Mouse (Mus musculus): ENCODE measurements at regions not wholly inside any gene's neighbourhood (a gene's known extent, or its start where the extent isn't known, plus 50 kb on each side); places are given as distances from the start of the nearest gene placed in this dataset.

DNA sequence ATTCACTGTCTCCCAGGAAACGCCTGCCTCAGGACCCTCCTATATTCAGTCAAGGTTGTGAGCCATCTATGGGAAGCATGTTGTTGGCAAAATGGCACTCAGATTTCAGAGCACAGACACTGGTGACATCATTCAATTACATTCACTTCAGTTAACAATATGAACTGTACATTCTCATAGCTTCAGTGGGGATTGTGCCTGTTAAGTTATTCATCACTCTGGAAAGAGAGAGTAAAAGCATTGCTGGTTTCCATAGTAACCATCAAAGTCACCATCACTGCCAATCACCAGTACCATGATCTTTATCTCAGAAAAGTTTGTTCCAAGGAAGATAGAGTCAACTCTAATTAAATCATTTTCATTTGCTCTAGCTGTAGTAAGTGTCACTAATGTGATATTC lies 350.2 kb upstream of the Rack1 start:
- TF ChIP-seq EP300 (optimal IDR thresholded peaks at IDR 0.05) (no peak), CTCF (IDR thresholded peaks at IDR 0.05; ENCODE audit: low read depth) (no peak)
- no peak for DNase-seq (ENCODE audit: low spot score)
- Histone ChIP-seq H3K4me3 (ENCODE audit: low read depth, low read length) (no peak overlapping the region), H3K36me3 (ENCODE audit: control insufficient read depth, insufficient read depth, low read length) (no peaks in the 10 kb centered on the region), H3K9ac (ENCODE audit: low read length) (no peak overlapping the region), H3K27ac (replicated peaks) (no peak overlapping the region), H3K4me1 (replicated peaks; ENCODE audit: control insufficient read depth, insufficient read depth) (no peaks in the 10 kb centered on the region), H3K9me3 (ENCODE audit: control insufficient read depth, low read length) (no peaks in the 10 kb centered on the region), H3K4me2 (replicated peaks; ENCODE audit: low read depth) (no peak overlapping the region), H3K27me3 (ENCODE audit: control insufficient read depth, insufficient read depth, low read length) (no peaks in the 10 kb centered on the region)
- 96% methylated on average over 1 of the region's 1 CpGs for WGBS
- ATAC-seq (ENCODE audit: low FRiP score, low TSS enrichment) = no peak

- H3K4me1 ChIP-seq (replicated peaks; ENCODE audit: control insufficient read depth, insufficient read depth) = no peaks in the 10 kb centered on the region
- no peak for ATAC-seq (ENCODE audit: low FRiP score, low TSS enrichment)
- WGBS = 38% methylated on average over 5 of the region's 5 CpGs
Measured at GRCm38 (mm10) chr11:48442534-48443254, 357.4 kb upstream of the Rack1 start.

GRCm38 (mm10) chr11:48436712-48437111 lies 363.4 kb upstream of the Rack1 start:
- Histone ChIP-seq H3K4me3 (ENCODE audit: low read depth, low read length) (no peak overlapping the region), H3K27ac (replicated peaks) (no peak overlapping the region), H3K36me3 (ENCODE audit: control insufficient read depth, insufficient read depth, low read length) (no peaks in the 10 kb centered on the region), H3K4me1 (replicated peaks; ENCODE audit: control insufficient read depth, insufficient read depth) (no peaks in the 10 kb centered on the region), H3K9me3 (ENCODE audit: control insufficient read depth, low read length) (no peaks in the 10 kb centered on the region), H3K27me3 (ENCODE audit: control insufficient read depth, insufficient read depth, low read length) (no peaks in the 10 kb centered on the region), H3K9ac (ENCODE audit: low read length) (no peak overlapping the region), H3K4me2 (replicated peaks; ENCODE audit: low read depth) (no peak overlapping the region)
- TF ChIP-seq CTCF (IDR thresholded peaks at IDR 0.05; ENCODE audit: low read depth) = no peak
- TF ChIP-seq EP300 (optimal IDR thresholded peaks at IDR 0.05) = no peak
- DNase-seq (ENCODE audit: low spot score) = no peak
- ATAC-seq (ENCODE audit: low FRiP score, low TSS enrichment) = no peak
- WGBS = 87% methylated on average over 3 of the region's 3 CpGs

More at GRCm38 (mm10) chr11:48442534-48443254, 357.4 kb upstream of the Rack1 start:
- H3K4me2 ChIP-seq (replicated peaks; ENCODE audit: low read depth) = no peak overlapping the region
- TF ChIP-seq EP300 (optimal IDR thresholded peaks at IDR 0.05) = no peak
- no peak for TF ChIP-seq CTCF (IDR thresholded peaks at IDR 0.05; ENCODE audit: low read depth)
- DNase-seq (ENCODE audit: low spot score) = no peak
- H3K27me3 ChIP-seq (ENCODE audit: control insufficient read depth, insufficient read depth, low read length) = no peaks in the 10 kb centered on the region
- H3K9me3 ChIP-seq (ENCODE audit: control insufficient read depth, low read length) = no peaks in the 10 kb centered on the region
- H3K4me3 ChIP-seq (ENCODE audit: low read depth, low read length) = no peak overlapping the region
- no peak overlapping the region for H3K27ac ChIP-seq (replicated peaks)
- no peak overlapping the region for H3K9ac ChIP-seq (ENCODE audit: low read length)
- H3K36me3 ChIP-seq (ENCODE audit: control insufficient read depth, insufficient read depth, low read length) = no peaks in the 10 kb centered on the region

GRCm38 (mm10) chr11:48431316-48431715 lies 368.8 kb upstream of the Rack1 start:
- H3K4me1 ChIP-seq (replicated peaks; ENCODE audit: control insufficient read depth, insufficient read depth) = no peaks in the 10 kb centered on the region
- DNase-seq (ENCODE audit: low spot score) (no peak), ATAC-seq (ENCODE audit: low FRiP score, low TSS enrichment) (no peak)
- H3K4me3 ChIP-seq (ENCODE audit: low read depth, low read length) = no peak overlapping the region
- H3K9me3 ChIP-seq (ENCODE audit: control insufficient read depth, low read length) = no peaks in the 10 kb centered on the region
- H3K9ac ChIP-seq (ENCODE audit: low read length) = no peak overlapping the region
- H3K4me2 ChIP-seq (replicated peaks; ENCODE audit: low read depth) = no peak overlapping the region
- TF ChIP-seq EP300 (optimal IDR thresholded peaks at IDR 0.05) (no peak), CTCF (IDR thresholded peaks at IDR 0.05; ENCODE audit: low read depth) (no peak)
- H3K27me3 ChIP-seq (ENCODE audit: control insufficient read depth, insufficient read depth, low read length) = no peaks in the 10 kb centered on the region
- H3K36me3 ChIP-seq (ENCODE audit: control insufficient read depth, insufficient read depth, low read length) = no peaks in the 10 kb centered on the region
- H3K27ac ChIP-seq (replicated peaks) = no peak overlapping the region

GRCm38 (mm10) chr11:48427423-48427822 lies 372.7 kb upstream of the Rack1 start:
- no peak overlapping the region for H3K4me2 ChIP-seq (replicated peaks; ENCODE audit: low read depth)
- WGBS = 49% methylated on average over 2 of the region's 2 CpGs
- no peak overlapping the region for H3K4me3 ChIP-seq (ENCODE audit: low read depth, low read length)
- H3K9ac ChIP-seq (ENCODE audit: low read length) = no peak overlapping the region
- no peaks in the 10 kb centered on the region for H3K27me3 ChIP-seq (ENCODE audit: control insufficient read depth, insufficient read depth, low read length)
- H3K36me3 ChIP-seq (ENCODE audit: control insufficient read depth, insufficient read depth, low read length) = no peaks in the 10 kb centered on the region
- no peak for TF ChIP-seq CTCF (IDR thresholded peaks at IDR 0.05; ENCODE audit: low read depth)
- no peak for TF ChIP-seq EP300 (optimal IDR thresholded peaks at IDR 0.05)
- no peaks in the 10 kb centered on the region for H3K4me1 ChIP-seq (replicated peaks; ENCODE audit: control insufficient read depth, insufficient read depth)
- DNase-seq (ENCODE audit: low spot score) (no peak), ATAC-seq (ENCODE audit: low FRiP score, low TSS enrichment) (no peak)
- no peak overlapping the region for H3K27ac ChIP-seq (replicated peaks)
- no peaks in the 10 kb centered on the region for H3K9me3 ChIP-seq (ENCODE audit: control insufficient read depth, low read length)

DNA sequence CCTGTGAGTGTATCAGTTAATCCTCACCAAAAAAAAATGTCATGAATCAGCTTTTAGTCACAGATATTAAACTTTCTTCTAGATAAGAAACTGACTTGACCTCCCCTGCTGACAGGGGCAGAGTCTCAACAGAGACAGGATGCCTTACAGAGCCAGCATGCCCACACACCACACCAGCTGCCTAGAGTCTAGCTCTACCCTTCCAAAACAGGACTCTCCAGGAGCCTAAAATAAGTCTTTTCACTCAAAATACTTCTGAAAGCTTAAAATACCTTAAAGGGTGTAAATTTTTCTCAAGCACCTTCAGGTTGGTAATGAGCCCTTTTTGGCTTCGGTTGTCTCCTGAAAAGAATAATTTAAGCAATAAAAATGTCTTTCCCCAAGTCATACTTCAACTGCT lies 373.7 kb upstream of the Rack1 start:
- 69% methylated on average over 1 of the region's 1 CpGs for WGBS
- H3K27ac ChIP-seq (replicated peaks) = no peak overlapping the region
- no peak overlapping the region for H3K9ac ChIP-seq (ENCODE audit: low read length)
- H3K9me3 ChIP-seq (ENCODE audit: control insufficient read depth, low read length) = no peaks in the 10 kb centered on the region
- no peak for TF ChIP-seq EP300 (optimal IDR thresholded peaks at IDR 0.05)
- no peak for TF ChIP-seq CTCF (IDR thresholded peaks at IDR 0.05; ENCODE audit: low read depth)
- no peaks in the 10 kb centered on the region for H3K4me1 ChIP-seq (replicated peaks; ENCODE audit: control insufficient read depth, insufficient read depth)
- DNase-seq (ENCODE audit: low spot score) (no peak), ATAC-seq (ENCODE audit: low FRiP score, low TSS enrichment) (no peak)
- H3K4me3 ChIP-seq (ENCODE audit: low read depth, low read length) = no peak overlapping the region
- no peaks in the 10 kb centered on the region for H3K36me3 ChIP-seq (ENCODE audit: control insufficient read depth, insufficient read depth, low read length)
- no peaks in the 10 kb centered on the region for H3K27me3 ChIP-seq (ENCODE audit: control insufficient read depth, insufficient read depth, low read length)
- no peak overlapping the region for H3K4me2 ChIP-seq (replicated peaks; ENCODE audit: low read depth)

All from stomach, postnatal 0 days (tissue).